Mouse (Mus musculus) ovary, postnatal 10 days (tissue): ENCODE results near the gene Mettl24.
"Not testable (repeated sequence)": the region's sequence is repeated elsewhere in the genome, so short reads cannot be mapped to it uniquely, and the experiment has no call there.

ENCODE experiments used
- DNase-seq: peaks from one replicate; pipeline ENCODE4 v3.0.0; 2022; ENCODE audit warnings: low spot score

Gene Mettl24

GRCm38 (mm10) chr10:40809411-40809910 lies 126.4 kb downstream of the Mettl24 start:
- DNase-seq, result not testable (repeated sequence)

DNA sequence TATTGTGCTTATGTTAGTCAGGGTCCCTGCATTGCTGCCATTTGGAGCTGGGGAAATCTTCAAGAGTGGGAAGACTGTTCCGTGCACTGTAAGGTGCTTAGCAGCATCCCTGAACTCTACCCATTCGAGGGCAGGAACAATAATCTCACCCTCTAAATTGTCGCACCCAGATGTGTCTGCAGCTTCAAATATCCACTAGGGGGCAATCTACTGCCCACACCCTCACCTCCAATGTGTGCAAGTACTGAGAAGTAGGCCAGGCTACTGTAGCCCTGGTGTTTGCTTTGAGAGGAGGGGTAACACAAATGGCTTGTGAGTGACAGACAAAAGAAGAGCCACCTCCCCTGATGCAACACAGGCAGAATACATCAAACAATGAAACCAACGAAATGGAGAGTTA lies 130.5 kb downstream of the Mettl24 start:
- DNase-seq, result no peak

DNA sequence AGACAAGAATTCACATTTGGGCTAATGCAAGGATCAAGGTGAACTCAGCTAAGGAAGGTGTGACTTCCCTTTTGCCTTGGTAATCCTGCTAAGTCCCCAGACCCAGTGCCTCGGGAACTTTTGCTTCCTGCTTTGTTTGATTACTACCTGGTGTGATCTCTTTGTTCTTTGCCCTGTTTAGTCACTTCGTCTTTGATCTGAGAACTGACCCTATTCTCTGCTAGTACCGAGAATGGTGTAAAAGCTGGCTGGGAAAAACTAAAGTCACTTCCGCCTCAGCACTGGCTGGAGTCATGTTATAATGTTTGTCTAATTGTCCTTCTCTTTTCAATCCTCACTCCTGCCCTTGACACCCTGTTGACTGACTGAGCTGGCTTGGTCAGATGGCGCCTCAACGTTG lies 133.4 kb downstream of the Mettl24 start:
- no peak for DNase-seq

DNA sequence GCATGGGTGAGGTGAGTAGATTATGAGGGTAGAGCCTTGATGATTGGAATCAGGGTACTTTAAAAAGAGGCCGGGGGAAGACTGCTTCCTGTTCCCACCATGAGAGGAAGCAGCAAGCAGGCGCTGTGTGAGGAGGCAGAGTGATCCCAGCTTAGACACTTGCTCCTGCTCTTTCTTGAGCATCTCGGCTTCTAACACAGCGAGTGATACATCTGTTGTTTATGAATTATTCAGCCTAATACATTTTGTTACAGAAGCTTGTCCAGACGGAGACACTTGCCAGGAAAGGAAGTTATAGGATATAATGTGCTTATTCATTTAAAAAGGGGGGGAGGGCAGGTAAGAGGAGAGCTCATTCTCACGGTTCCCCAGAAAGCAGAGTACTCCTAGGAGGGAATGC lies 142.9 kb downstream of the Mettl24 start:
- no peak for DNase-seq

DNA sequence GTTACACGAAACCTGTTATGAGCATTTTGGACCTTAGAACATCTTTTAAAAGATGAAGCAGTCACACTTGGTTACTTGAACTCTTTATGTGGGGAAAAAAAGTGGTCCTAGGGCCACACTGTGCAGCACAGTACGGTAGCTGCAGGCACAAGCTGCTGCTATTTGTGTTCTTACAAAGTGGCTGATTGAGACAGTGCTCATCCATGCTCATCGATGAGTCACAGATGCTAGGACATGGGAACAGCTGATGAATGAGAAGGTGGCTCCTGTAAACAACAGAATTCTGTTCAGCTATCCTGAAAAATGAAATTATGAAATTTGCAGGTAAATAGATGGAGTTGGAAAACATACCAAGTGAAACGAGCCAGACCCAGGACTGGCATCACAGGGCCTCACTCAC lies 144.6 kb downstream of the Mettl24 start:
- DNase-seq, result no peak

GRCm38 (mm10) chr10:40830312-40830711 lies 147.2 kb downstream of the Mettl24 start:
- no peak for DNase-seq

GRCm38 (mm10) chr10:40831267-40831666 lies 148.2 kb downstream of the Mettl24 start:
- no peak for DNase-seq

DNA sequence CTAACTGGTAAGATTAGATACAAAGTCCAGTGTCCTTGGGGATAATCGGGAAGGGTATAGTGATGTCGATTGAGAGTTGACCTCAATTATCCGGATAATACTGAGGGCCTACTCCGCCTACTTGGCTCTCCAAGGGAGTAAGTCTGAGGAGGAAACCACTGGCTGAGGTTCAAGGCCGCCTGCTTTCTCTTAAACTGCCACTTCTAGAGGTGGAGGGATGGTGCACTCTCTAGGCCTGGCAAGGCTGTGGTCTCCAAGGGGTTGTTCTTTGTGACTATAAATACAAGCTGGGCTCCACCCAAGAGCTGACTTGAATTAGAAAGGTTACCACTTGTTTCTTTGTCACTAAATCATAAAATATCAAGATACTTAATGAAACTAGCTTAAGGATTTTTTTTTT lies 157.0 kb downstream of the Mettl24 start:
- DNase-seq, result peak; percentile 18

DNA sequence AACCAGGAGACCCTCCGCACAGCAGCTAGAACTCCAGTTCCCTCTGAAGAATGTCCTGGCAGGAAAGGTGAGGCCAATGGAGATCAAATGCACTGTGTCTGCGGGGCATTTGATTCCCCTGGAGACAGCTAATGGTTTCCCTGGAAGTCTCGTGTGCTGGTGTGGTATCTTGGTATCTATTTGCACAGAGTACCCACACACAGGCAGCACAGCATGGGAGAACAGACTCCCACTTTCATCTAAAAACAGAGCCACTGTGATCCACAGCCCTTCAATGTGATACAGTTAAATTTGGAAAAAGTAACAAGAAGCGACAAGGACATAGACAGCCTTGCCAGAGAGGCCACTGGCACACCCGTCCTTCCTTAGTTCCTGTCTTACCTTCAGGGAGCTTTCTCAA lies 160.8 kb downstream of the Mettl24 start:
- DNase-seq, result no peak

DNA sequence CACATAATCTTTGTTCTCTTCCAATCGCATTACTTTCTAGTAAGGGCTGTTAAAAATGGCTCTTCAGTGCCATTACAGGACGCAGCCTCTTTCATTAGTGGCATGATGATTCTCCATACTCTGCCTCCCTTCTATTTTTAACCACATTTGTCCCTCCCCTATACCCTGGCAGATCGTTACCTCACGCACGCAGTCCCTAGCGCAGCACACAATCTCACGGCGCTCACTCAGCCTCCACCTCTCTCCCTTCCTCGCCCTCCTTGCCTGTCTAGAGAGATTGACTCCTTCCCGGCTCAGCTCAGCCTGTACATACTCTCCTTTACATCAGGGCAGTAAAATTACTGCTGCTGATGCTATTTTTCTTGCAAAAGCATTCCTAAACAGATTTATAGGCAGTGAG lies 161.5 kb downstream of the Mettl24 start:
- no peak for DNase-seq

DNA sequence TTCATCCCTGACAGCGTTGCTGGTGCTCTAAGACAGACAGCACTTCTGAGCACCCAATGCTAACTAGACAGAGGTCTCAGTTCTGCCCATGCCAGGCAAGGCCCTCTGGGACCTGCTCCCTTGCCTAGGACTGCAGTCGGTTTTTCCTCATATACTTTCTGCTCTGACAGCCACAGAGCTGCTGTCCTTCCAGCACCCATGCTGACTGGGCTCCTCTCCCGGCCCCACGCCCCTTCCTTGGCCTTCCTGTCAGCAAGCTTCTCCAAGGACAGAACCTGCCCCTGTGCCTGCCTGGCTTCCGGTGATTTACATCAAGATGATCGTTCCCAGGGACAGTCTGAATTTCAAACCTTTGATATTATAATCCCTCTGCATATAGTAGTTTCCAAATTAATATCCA lies 162.5 kb downstream of the Mettl24 start:
- DNase-seq, result no peak

- DNase-seq, result no peak
Measured at GRCm38 (mm10) chr10:40847176-40847874, 164.2 kb downstream of the Mettl24 start.

DNA sequence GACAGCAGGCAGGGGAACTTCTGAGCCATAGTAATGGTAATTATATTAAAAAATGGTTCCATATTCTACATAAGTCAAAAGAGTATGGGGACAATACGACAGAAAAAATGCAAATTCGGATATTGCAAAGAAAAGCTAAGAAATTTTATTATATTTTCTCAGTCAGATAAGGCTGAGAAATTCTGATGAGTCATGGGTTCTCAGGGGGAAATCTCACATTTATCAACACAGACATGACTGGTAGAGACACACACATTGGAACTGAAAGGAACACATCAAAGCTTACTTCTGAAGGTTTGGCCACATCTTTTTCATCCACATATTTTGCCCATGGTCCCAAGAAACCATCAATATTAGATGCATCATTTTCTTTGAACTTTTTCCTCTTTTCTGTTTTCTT lies 167.6 kb downstream of the Mettl24 start:
- no peak for DNase-seq

DNA sequence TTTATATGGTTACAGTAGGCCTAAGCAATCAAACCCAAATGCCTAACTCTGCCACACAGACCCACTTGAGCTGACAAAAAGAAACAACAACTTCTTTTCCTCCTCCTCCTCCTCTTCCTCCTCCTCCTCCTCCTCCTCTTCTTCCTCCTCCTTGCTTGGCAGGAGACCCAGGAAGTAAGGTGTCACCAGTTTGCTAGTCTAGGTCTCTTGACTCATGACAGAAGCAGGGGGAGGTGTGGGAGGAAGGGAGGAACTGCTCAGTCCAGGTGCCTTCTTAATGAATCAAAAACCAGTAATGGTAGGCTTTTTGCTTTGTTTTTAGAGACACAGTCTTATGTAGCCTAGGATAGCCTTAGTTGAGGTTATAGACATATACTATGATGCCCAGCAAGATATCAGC lies 168.1 kb downstream of the Mettl24 start:
- no peak for DNase-seq

DNA sequence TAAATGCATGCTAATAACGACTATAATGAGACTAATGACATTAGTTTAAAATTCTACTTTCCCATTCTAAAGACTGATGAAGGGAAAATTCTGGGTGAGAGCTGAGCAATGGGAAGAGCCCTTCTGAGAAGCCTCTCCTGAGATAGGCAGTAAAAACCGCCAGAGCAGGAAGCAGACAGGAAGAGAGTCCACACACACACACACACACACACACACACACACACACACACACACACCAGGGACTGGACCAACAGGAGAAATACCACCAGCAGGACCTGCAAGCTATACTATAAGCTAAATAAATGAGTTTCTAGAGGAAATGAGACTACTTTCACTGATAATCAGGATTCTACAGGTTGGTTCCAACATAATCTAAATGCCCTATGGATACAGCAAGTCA lies 172.5 kb downstream of the Mettl24 start:
- DNase-seq, result no peak

- DNase-seq, result no peak
Measured at GRCm38 (mm10) chr10:40856703-40857102, 173.6 kb downstream of the Mettl24 start.

DNA sequence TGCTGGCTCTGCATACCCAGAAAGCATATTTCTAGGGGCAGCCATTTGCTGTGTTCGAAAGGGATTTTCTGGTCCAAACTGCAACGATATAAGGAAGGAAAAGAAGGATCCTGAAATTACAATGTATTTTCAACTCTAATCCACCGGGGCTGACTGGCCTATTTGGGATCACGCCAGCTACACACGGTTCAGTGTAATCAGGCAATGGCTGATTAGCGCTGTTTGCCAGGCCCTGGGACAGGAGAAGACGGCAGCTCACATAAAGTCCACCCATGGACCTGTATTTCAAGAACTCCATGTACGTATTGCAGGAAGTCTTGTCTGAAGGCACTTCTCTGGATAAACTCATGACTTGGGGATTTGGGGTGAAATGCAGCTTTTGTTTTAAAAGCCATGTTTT lies 174.5 kb downstream of the Mettl24 start:
- DNase-seq, result no peak
